Mouse (Mus musculus): ENCODE measurements at regions not wholly inside any gene's neighbourhood (a gene's known extent, or its start where the extent isn't known, plus 50 kb on each side); places are given as distances from the start of the nearest gene placed in this dataset.

GRCm38 (mm10) chr17:27364899-27365298, 156.3 kb downstream of the Grm4 start:
- no peak for DNase-seq (ENCODE audit: extremely low read depth, insufficient read length, low spot score)

GRCm38 (mm10) chr17:27364338-27364737, 156.9 kb downstream of the Grm4 start:
- no peak for DNase-seq (ENCODE audit: extremely low read depth, insufficient read length, low spot score)

GRCm38 (mm10) chr17:27363911-27364310, 157.3 kb downstream of the Grm4 start:
- no peak for DNase-seq (ENCODE audit: extremely low read depth, insufficient read length, low spot score)

- no peak for DNase-seq (ENCODE audit: extremely low read depth, insufficient read length, low spot score)
Observed at GRCm38 (mm10) chr17:27362221-27362620, 158.0 kb upstream of the Lemd2 start.

- DNase-seq (ENCODE audit: extremely low read depth, insufficient read length, low spot score) = no peak
Observed at GRCm38 (mm10) chr17:27361362-27361761, 157.1 kb upstream of the Lemd2 start.

GRCm38 (mm10) chr17:27356862-27357261, 152.6 kb upstream of the Lemd2 start:
- DNase-seq (ENCODE audit: extremely low read depth, insufficient read length, low spot score) = no peak

- no peak for DNase-seq (ENCODE audit: extremely low read depth, insufficient read length, low spot score)
Observed at GRCm38 (mm10) chr17:27355717-27356116, 151.4 kb upstream of the Lemd2 start.

- no peak for DNase-seq (ENCODE audit: extremely low read depth, insufficient read length, low spot score)
Observed at GRCm38 (mm10) chr17:27355056-27355455, 150.8 kb upstream of the Lemd2 start.

- DNase-seq (ENCODE audit: extremely low read depth, insufficient read length, low spot score) = no peak
Observed at GRCm38 (mm10) chr17:27349911-27350310, 145.6 kb upstream of the Lemd2 start.

GRCm38 (mm10) chr17:27349432-27349831, 145.2 kb upstream of the Lemd2 start:
- no peak for DNase-seq (ENCODE audit: extremely low read depth, insufficient read length, low spot score)

GRCm38 (mm10) chr17:27341952-27342890, 138.0 kb upstream of the Lemd2 start:
- no peak for DNase-seq (ENCODE audit: extremely low read depth, insufficient read length, low spot score)

- no peak for DNase-seq (ENCODE audit: extremely low read depth, insufficient read length, low spot score)
Observed at GRCm38 (mm10) chr17:27339823-27340222, 135.6 kb upstream of the Lemd2 start.

- DNase-seq (ENCODE audit: extremely low read depth, insufficient read length, low spot score) = no peak
Observed at GRCm38 (mm10) chr17:27339261-27339660, 135.0 kb upstream of the Lemd2 start.

GRCm38 (mm10) chr17:27335621-27336020, 131.4 kb upstream of the Lemd2 start:
- DNase-seq (ENCODE audit: extremely low read depth, insufficient read length, low spot score) = no peak

GRCm38 (mm10) chr17:27333593-27333992, 129.3 kb upstream of the Lemd2 start:
- no peak for DNase-seq (ENCODE audit: extremely low read depth, insufficient read length, low spot score)

GRCm38 (mm10) chr17:27333141-27333540, 128.9 kb upstream of the Lemd2 start:
- no peak for DNase-seq (ENCODE audit: extremely low read depth, insufficient read length, low spot score)

- no peak for DNase-seq (ENCODE audit: extremely low read depth, insufficient read length, low spot score)
Observed at GRCm38 (mm10) chr17:27332076-27332475, 127.8 kb upstream of the Lemd2 start.

- DNase-seq (ENCODE audit: extremely low read depth, insufficient read length, low spot score) = no peak
Observed at GRCm38 (mm10) chr17:27331630-27332029, 127.4 kb upstream of the Lemd2 start.

GRCm38 (mm10) chr17:27329791-27330190, 125.5 kb upstream of the Lemd2 start:
- no peak for DNase-seq (ENCODE audit: extremely low read depth, insufficient read length, low spot score)

- no peak for DNase-seq (ENCODE audit: extremely low read depth, insufficient read length, low spot score)
Observed at GRCm38 (mm10) chr17:27329183-27329582, 124.9 kb upstream of the Lemd2 start.

GRCm38 (mm10) chr17:27325002-27325460, 120.8 kb upstream of the Lemd2 start:
- DNase-seq (ENCODE audit: extremely low read depth, insufficient read length, low spot score) = no peak

- DNase-seq (ENCODE audit: extremely low read depth, insufficient read length, low spot score) = no peak
Observed at GRCm38 (mm10) chr17:27323513-27323912, 119.2 kb upstream of the Lemd2 start.

All from 3134 (cell line).